Mouse (Mus musculus): Measurements from ENCODE around the gene Utf1. TPM values are rescaled to one million over a fixed set of nuclear protein-coding genes. Genes with fewer than 3 reads are reported as not detected.
A peak's percentile ranks its signal among the peaks of the same experiment; 100 is the strongest.

Gene Utf1
- total RNA-seq (2022): not detected

DNA sequence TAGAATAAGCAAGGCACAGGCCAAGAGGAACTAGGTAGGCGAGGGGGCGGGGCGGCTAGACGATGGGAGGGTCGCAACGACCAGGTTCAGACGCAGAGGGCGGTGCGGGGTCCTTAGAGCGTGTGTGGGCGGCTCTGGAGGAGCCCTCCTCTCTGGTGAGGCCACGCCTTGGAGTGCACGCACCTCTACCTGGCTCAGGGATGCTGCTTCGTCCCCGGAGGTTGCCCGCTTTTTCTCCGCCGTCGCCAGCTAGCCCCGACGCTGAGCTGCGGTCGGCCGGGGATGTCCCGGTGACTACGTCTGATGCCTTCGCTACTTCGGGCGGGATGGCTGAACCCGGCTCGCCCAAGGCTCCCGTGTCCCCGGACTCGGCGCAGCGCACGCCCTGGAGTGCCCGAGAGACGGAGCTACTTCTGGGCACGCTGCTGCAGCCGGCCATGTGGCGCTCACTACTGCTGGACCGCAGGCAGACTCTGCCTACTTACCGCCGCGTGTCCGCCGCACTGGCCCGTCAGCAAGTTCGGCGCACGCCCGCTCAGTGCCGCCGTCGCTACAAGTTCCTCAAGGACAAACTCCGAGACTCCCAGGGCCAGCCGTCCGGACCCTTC lies at the start of gene Utf1:
Utf1 (plus strand) TSS at position 116 of the 608 bp plus-strand sequence.
- DNase-seq (ENCODE audit: low spot score in 2 of 2): no peak

DNA sequence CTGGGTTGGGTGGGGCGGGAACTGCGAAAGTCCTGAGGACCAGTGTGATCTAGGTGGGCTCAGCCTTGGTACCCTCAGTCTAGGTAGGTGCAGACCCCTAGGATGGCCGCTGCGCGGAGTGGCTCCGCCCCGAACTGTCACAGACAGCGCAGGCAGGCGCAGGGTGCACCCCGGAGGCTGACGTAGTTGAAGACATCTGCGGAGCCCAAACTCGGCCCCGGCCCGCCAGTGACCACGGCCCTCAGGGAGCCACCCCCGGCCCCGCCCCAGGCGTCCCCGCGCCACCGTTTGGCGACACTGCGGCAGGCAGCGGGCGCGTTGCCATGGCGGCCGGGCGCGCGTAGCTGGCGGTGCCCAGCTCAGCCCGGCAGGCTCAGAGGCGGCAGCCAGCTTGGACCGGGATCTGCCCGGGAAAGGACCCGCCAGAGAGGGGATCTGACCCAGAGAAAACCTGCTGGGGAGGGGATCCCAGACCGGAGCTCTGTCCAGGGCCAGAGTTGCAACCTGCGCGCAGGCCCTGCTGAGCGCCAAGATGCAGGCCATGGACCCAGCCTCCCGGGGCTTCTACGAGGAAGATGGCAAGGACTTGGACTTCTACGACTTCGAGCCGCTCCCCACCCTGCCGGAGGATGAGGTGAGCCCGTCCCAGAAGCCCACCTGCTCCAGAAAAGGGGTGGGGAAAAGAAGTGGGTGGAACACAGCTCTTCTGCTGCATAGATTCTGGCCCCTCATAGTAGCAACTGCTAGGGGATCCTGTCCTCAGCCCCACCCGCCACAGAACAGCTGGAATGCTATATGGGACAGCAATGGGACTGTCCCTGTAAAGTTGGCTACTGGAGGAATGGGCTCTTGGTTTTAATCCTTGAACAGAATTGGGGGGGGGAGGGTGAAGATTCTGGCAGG lies 48.7 kb upstream of the Utf1 start, which contains the start of gene Kndc1:
Kndc1 (plus strand) TSS at position 42 of the 903 bp plus-strand sequence.
- DNase-seq (ENCODE audit: low spot score in 2 of 2): peak; percentile 82 to 83

DNA sequence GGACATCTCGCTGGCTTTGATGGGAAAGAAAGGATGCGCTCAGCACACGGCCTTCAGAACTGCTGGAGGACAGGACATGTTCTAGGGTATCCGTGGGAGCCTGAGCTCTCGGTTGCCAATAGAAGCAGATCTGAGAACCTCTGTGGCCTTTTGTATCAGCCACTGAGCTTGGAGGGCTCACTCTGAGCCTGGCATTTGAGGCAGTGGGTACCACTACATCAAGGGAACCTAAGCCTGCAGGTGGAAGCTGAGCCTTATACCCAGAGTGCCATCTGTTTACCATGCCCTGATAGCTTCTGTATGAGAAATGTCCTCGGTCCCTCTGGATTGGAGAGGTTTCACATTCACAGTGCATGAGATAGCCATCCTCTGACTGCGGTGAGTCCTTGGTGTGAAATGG lies 47.3 kb upstream of the Utf1 start:
- no peak for DNase-seq (ENCODE audit: low spot score in 2 of 2)

DNA sequence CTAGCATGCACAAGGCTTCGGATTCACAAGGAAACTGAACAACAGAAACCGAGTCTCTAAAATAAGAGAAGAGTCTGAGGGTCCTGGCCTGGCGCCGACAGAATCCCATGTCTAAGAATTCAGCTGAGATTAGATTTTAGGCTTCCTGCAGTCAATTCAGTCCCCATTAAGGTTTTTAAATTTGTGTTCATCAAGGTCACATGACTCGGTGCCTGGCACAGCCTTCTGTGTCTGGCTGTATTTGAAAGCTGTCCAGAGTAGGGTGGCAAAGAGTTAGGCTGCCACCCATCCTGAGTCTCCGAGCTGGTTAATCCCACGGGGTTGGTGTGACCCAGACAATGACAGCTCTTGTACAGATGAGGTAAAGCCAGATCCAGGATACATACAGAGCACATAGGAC lies 46.8 kb upstream of the Utf1 start:
- DNase-seq (ENCODE audit: low spot score in 2 of 2): no peak

DNA sequence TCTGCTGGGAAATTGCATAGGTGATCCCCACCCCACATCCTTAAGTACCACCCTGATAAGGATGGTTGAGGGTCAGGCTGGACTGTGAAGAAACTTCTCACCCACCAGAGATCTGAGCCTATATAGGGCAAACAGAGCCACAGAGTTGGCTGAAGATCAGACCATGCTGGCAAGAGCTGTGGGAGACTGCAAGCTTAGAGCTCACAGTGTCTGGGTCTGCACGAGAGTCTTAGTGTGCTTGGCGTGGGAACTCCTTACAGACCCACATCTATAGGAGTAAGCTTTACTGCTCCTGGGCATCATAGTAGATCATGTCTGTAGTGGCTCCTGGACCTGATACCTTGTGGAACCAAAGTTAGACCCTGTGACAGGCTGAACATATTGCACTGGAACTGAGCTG lies 45.0 kb upstream of the Utf1 start:
- no peak for DNase-seq (ENCODE audit: low spot score in 2 of 2)

DNA sequence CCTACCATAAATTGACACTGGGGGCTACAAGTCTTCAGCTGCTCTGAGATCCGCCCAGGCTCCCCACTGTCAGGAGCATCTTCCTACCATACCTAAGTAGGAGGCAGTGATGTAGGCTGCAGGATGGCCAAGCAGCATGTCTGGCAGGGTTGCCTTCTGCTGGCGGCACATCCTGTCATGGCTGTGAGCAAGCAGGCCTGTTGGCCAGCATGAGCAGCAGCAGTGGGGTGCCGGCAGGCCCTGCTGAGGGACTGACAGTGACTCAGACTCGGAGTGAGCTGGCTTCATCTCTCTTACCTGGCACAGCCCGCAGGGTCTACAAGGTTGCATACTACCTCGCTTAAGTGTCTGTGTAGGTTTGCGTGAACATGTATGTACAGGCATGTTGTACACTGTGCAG lies 44.1 kb upstream of the Utf1 start:
- DNase-seq (ENCODE audit: low spot score in 2 of 2): peak in 1 of 2 experiments; percentile 62

DNA sequence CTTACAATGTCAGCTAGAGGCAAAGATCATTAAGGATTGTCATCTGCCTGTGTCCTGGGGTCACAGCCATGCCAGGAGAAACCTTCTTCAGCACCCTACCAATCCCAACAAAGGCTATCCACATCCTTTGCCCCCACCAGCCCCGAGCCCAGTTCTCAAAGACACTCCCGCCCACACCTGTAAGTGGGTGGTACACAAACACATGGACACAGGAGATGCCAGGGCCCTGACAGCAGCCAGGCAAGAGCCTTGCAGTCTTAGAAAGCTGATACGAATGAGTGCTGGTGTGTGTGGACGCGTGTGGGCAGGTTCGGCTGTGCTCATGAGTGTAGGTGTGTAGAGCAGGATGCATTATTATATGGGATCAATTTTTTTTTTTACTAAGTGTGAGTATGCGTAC lies 43.1 kb upstream of the Utf1 start:
- no peak for DNase-seq (ENCODE audit: low spot score in 2 of 2)

DNA sequence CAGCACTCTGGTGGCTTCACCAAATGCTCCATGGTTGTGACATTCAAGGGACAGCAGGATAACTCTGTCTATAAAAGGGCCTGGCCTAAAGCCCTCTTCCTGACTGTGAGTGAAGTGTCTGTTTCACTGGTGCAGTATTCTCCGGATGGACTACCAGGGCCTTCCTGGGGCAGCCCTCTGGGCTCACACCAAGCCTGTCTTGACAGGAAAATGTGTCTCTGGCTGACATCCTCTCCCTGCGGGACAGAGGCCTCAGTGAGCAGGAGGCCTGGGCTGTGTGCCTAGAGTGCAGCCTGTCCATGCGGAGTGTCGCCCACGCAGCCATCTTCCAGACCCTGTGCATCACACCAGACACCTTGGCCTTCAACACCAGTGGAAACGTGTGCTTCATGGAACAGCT lies 42.7 kb upstream of the Utf1 start:
- no peak for DNase-seq (ENCODE audit: low spot score in 2 of 2)

DNA sequence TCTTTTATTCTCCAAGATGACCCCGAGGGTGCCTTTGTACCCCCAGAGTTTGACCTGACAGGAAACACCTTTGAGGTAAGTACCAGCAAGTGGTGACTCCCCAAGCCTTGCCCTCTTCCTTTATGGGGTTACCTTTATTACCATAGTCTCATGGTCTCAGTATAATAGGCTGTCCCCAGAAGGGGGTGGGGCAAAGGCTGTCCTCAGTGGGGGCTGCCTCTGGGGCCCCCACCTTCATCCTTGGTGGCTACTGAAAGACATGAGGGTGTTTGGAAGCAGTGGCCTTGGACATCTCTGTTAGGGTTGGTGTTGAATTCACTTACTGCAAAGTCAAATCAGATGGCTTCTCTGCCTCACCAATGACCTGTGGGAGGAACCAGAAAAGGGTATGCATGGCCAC lies 41.6 kb upstream of the Utf1 start:
- no peak for DNase-seq (ENCODE audit: low spot score in 2 of 2)

DNA sequence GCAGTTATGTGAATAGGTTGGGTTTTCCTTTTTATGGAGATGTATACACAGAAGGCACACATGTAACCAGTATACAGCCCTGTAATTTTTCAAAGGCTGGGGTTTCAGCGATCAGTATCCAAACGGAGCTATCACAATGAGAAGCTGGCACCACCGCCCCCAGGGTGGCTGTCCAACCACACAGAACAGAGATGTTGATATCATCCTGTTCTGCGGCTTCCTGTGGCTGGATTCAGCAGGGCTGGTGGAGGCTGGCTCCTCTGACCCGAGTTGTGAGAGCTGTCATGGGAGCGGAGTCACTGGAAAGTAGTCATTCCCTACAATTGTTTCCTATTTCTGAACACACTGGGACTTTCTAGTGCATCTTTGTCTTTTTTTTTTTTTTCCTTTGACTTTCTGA lies 38.3 kb upstream of the Utf1 start:
- no peak for DNase-seq (ENCODE audit: low spot score in 2 of 2)

DNA sequence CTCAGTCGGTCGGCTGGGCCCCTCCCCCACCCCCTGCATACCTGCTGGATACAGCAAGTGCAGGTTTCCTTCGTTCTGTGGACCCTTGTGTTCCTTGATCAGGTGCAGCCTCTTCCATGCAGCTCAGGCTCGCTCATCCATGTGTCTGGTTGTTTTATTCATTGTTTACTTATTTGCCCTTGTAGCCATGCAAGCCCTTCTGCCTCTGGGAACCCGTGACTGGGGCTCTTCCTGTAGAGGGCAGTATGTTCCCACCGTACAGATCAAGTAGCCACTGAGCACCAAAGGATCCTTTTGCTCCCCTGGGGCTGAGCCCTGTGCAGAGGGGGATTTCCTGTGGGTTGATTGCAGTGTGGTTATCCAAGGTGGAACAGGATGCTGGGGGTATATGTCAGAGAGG lies 37.9 kb upstream of the Utf1 start:
- peak in 1 of 2 experiments; percentile 51 for DNase-seq (ENCODE audit: low spot score in 2 of 2)

DNA sequence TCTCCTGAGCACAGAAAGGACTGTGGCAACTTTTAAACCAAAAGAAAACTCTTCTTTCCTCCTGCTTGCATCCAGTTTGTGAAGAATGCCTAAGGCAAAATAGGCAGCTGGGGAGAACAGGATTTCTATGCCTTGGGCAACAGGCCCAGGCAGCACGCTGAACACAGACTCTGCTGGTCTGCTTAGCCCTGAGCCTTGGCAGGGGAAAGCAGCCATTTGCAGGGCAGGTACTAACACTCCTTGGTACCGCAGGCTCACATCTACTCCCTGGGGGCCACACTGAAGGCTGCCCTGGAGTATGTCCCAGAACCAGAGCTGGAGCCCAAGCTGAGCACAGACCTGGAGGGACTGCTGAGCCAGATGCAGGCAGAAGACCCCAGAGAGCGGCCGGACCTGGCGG lies 35.4 kb upstream of the Utf1 start:
- DNase-seq (ENCODE audit: low spot score in 2 of 2): no peak

DNA sequence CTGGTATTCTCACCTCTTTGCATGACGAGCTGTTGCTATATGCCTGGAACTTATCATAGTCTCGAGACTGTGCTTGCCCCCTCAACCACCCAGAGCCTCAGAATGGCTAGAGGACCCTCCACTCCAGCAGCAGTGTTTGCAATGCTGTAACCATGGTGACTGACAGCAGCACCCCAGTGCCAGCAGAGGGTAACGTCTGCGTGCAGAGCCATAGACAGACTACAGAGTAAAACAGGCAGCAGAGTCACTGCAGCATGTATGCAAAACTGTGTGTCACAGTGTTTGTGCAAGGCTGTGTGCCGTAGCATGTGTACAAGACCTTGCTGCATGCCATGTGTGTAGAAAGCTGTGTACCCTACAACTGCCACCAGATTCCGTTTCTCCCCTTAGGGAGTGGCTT lies 34.1 kb upstream of the Utf1 start:
- no peak for DNase-seq (ENCODE audit: low spot score in 2 of 2)

DNA sequence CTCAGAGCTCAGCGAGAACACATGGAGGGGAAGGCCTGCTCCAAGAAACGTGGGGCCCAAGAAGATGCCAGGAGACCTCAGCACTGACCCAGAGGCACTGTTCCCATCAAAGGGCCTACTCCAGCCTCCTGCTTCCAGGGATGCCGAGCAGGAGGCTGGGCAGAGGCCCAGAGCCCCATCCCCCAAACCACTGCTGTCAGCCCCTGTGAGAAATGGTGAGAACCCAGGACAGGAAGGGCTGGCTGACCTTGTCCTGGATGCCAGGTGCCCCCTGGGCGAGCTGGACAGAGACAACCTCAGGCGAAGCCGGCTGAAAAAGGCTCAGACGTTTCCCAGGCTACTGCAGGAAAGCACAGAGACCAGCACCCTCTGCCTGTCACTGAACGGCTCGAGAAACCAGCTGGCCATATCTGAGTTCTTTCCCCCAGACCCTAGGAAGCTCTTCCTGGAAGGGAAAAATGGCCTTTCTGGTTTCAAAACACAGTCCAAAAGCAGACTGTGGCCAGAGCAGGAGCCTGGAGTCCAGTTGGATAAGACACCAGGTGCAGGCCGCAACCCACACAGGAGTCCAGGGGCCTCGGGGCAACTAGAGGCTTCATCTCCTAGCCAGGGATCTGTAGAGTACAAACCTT lies 33.3 kb upstream of the Utf1 start:
- DNase-seq (ENCODE audit: low spot score in 2 of 2): no peak

DNA sequence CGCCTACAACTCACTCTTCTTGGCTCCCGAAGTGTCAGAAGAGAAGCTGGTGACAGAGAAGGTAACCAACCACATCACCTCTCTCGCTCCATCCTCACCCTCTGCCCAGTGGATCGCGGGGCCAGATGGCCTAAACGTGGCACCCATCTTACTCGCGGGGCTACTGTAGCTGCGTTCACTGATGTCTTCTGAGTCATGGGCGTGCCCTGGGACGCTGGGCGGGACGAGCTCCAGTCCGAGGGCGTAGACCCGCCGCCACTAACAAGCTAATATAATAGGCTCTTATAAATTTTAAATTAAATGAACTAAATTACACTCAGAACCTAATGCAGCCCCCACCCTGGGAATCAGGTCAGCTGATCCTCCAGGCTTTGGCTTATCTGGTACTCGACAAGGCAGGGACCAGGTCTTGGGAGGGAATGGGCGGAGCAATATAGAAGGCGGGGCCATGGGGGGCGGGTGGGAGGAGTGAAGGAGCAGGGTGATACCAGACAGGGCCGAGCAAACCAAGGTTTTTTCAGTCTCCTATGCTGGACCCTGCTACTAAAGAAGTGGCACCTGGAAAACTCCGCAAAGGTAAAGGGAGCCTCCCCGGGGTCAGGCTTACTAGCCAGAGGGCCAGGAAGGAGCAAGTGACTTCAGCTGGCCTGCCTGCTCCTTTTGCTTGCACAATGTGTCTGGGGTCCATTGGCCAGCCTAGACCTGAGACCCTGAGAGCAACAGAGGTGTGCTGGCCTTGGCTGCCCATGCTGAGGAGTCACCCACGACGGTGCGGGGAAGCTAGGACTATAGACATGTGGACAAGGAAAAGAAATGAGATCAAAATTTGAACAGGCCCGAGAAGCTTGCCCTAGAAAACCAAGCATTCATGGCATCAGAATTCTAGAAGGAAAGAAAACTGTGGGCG lies 29.2 kb upstream of the Utf1 start:
- no peak for DNase-seq (ENCODE audit: low spot score in 2 of 2)

DNA sequence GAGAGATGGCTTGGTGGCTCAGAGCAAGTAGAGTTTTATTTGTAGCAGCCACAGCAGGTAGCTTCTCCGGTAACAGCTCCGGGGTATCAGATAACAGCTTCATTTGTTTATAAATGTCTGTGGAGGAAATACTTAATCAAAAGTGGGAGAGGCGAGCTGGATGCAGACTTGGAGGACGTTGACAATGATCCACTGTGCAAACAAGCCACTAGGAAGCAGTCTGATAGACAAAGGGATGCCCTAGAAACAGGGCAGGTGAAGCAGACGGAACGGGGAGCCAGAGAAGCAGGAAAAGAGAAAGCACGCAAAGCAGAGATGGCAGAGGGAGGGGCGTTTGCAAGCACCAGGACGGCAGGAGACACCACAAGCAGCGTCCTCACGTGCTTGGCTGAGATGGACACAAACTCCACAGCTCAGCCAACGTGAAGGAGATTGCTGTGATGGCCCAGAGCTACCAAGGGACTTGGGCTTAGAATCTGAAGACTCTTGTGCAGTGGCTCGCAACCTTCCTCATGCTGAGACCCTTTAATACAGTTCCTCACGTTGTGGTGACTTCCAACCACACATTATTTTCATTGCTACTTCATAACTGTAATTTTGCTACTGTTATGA lies 27.8 kb upstream of the Utf1 start:
- DNase-seq (ENCODE audit: low spot score in 2 of 2): no peak

DNA sequence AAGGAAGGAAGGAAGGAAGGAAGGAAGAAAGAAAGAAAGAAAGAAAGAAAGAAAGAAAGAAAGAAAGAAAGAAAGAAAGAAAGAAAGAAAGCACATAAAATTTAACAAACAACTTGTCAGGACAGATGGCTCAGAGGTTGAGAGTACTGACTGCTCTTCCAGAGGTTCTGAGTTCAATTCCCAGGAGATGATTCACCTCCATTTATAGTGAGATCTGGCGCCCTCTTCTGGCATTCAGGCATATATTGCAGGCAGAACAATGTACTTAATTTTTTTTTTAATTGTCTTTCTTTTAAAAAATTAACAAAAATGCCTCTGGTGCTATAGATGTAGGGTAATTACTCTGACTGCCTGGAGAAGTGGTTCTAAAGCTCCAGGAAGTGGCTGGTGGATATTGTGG lies 27.2 kb upstream of the Utf1 start:
- no peak for DNase-seq (ENCODE audit: low spot score in 2 of 2)

DNA sequence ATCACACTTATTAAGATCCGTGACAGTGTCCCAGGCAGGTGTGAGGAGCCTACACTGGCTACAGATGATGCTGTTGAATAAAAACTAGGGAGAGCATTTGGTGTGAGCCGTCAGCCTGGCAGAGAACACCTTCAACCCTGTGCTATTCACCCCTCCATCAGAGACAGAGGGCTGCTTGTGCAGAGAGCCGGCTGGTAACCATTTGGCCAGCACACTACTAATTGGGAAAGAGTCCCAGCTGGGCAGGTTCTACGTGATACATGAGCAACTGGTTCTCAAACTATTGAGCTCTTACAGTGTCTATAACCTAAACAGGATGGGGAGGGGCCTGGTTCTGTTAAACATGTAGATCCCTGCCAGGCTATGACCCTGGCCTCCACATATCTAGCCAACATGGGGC lies 25.3 kb upstream of the Utf1 start:
- DNase-seq (ENCODE audit: low spot score in 2 of 2): no peak

DNA sequence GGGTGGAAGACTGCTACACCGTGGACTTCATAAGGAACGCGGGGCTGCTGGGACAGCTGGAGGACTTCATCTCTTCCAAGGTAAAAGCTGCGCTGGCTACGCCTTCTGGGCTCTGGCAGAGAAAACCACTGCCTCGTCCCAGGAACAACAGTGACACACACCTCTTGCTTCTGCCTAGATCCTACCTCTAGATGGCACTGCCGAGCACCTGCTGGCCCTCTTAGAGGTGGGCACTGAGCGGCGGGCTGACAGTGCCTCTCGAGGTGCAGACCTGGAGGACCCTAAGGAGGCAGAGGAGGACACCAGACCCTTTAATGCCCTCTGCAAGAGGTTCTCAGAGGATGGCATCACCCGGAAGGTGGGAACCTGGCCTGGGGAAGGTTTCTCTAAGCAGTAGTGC lies 12.9 kb upstream of the Utf1 start:
- peak in 1 of 2 experiments; percentile 37 for DNase-seq (ENCODE audit: low spot score in 2 of 2)

DNA sequence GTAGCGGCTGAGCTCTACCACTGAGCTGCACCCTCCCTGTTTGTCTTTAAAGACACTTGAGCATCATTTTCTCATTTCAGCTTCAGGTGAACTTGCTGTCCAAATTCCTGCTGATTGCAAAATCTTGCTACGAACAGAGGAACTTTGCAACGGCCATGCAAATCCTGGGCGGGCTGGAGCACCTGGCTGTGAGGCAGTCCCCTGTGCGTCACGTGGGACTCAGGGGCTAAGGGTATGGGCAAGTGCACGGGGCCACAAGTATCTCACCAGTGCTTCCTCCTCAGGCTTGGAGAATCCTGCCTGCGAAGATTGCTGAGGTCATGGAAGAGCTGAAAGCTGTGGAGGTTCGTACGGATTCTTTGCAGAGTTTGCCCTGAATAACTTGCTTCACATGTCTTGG lies 6.9 kb upstream of the Utf1 start:
- DNase-seq (ENCODE audit: low spot score in 2 of 2): no peak

DNA sequence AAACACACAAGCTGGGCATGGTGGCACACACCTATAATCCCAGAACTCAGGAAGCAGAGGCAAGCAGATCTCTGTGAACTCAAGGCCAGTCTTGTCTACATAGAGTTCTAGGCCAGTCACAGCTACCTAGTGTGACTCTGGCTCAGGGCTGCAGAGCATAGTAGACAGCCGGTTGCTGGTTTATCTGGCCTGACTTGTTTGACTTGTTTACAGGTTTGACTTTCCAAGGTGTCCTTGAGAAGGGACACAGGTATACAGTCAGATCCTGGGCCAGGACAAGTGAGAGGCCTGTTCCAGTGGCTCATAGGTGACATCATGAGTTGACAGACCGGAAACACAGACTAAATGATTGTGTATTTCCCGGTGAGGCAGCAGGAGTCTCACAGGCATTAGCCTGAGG lies 6.5 kb upstream of the Utf1 start:
- no peak for DNase-seq (ENCODE audit: low spot score in 2 of 2)
